Mouse (Mus musculus): ENCODE results near the gene Tmem132d. TPM values are rescaled to one million over a fixed set of nuclear protein-coding genes. Genes with fewer than 3 reads are reported as not detected.

The Tmem132d gene
- polyA plus RNA-seq, 1 experiment: 2.4 TPM

- no peak for TF ChIP-seq POLR2A (IDR thresholded peaks at IDR 0.05; ENCODE audit: borderline replicate concordance, insufficient read depth, low read length)
- Histone ChIP-seq H3K27me3 (ENCODE audit: control insufficient read depth, insufficient read depth, low read length) (no peaks in the 10 kb centered on the region), H3K4me1 (ENCODE audit: control insufficient read depth, insufficient read depth, low read length) (no peaks in the 10 kb centered on the region), H3K4me3 (replicated peaks; ENCODE audit: insufficient read depth, low read depth, low read length) (no peak overlapping the region), H3K27ac (ENCODE audit: insufficient read depth, low read length) (no peak overlapping the region)
- 16% methylated on average over 6 of the region's 6 CpGs for WGBS
- no peak for DNase-seq
Observed at GRCm38 (mm10) chr5:128273255-128273654, 159.6 kb downstream of the Tmem132d start.

GRCm38 (mm10) chr5:128267366-128267765 is 165.5 kb downstream of the Tmem132d start:
- Histone ChIP-seq H3K27me3 (ENCODE audit: control insufficient read depth, insufficient read depth, low read length) (no peaks in the 10 kb centered on the region), H3K27ac (ENCODE audit: insufficient read depth, low read length) (no peak overlapping the region), H3K4me1 (ENCODE audit: control insufficient read depth, insufficient read depth, low read length) (no peaks in the 10 kb centered on the region), H3K4me3 (replicated peaks; ENCODE audit: insufficient read depth, low read depth, low read length) (no peak overlapping the region)
- 95% methylated on average over 6 of the region's 6 CpGs for WGBS
- TF ChIP-seq POLR2A (IDR thresholded peaks at IDR 0.05; ENCODE audit: borderline replicate concordance, insufficient read depth, low read length) (no peak), CTCF (IDR thresholded peaks at IDR 0.05; ENCODE audit: borderline replicate concordance, insufficient read depth, low read depth, low read length) (no peak)
- DNase-seq: no peak

- Histone ChIP-seq H3K4me3 (replicated peaks; ENCODE audit: insufficient read depth, low read depth, low read length) (no peak overlapping the region), H3K27me3 (ENCODE audit: control insufficient read depth, insufficient read depth, low read length) (no peaks in the 10 kb centered on the region), H3K4me1 (ENCODE audit: control insufficient read depth, insufficient read depth, low read length) (no peaks in the 10 kb centered on the region), H3K27ac (ENCODE audit: insufficient read depth, low read length) (no peak overlapping the region)
- 68% methylated on average over 4 of the region's 4 CpGs for WGBS
- DNase-seq: no peak
- TF ChIP-seq POLR2A (IDR thresholded peaks at IDR 0.05; ENCODE audit: borderline replicate concordance, insufficient read depth, low read length): no peak
- TF ChIP-seq CTCF (IDR thresholded peaks at IDR 0.05; ENCODE audit: borderline replicate concordance, insufficient read depth, low read depth, low read length): no peak
Observed at GRCm38 (mm10) chr5:128244219-128244618, 188.7 kb downstream of the Tmem132d start.

- no peak for DNase-seq
- Histone ChIP-seq H3K27ac (ENCODE audit: insufficient read depth, low read length) (no peak overlapping the region), H3K4me3 (replicated peaks; ENCODE audit: insufficient read depth, low read depth, low read length) (no peak overlapping the region), H3K27me3 (ENCODE audit: control insufficient read depth, insufficient read depth, low read length) (no peaks in the 10 kb centered on the region), H3K4me1 (ENCODE audit: control insufficient read depth, insufficient read depth, low read length) (no peaks in the 10 kb centered on the region)
- TF ChIP-seq POLR2A (IDR thresholded peaks at IDR 0.05; ENCODE audit: borderline replicate concordance, insufficient read depth, low read length) (no peak), CTCF (IDR thresholded peaks at IDR 0.05; ENCODE audit: borderline replicate concordance, insufficient read depth, low read depth, low read length) (no peak)
- WGBS: 62% methylated on average over 9 of the region's 9 CpGs
Observed at GRCm38 (mm10) chr5:128236638-128237335, 196.1 kb downstream of the Tmem132d start.

GRCm38 (mm10) chr5:128235611-128236010 is 197.3 kb downstream of the Tmem132d start:
- no peaks in the 10 kb centered on the region for H3K27me3 ChIP-seq (ENCODE audit: control insufficient read depth, insufficient read depth, low read length)
- H3K4me1 ChIP-seq (ENCODE audit: control insufficient read depth, insufficient read depth, low read length): no peaks in the 10 kb centered on the region
- TF ChIP-seq CTCF (IDR thresholded peaks at IDR 0.05; ENCODE audit: borderline replicate concordance, insufficient read depth, low read depth, low read length) (no peak), POLR2A (IDR thresholded peaks at IDR 0.05; ENCODE audit: borderline replicate concordance, insufficient read depth, low read length) (no peak)
- 63% methylated on average over 1 of the region's 1 CpGs for WGBS
- DNase-seq: no peak
- no peak overlapping the region for H3K27ac ChIP-seq (ENCODE audit: insufficient read depth, low read length)
- no peak overlapping the region for H3K4me3 ChIP-seq (replicated peaks; ENCODE audit: insufficient read depth, low read depth, low read length)

- Histone ChIP-seq H3K4me1 (ENCODE audit: control insufficient read depth, insufficient read depth, low read length) (no peaks in the 10 kb centered on the region), H3K27ac (ENCODE audit: insufficient read depth, low read length) (no peak overlapping the region), H3K4me3 (replicated peaks; ENCODE audit: insufficient read depth, low read depth, low read length) (no peak overlapping the region), H3K27me3 (ENCODE audit: control insufficient read depth, insufficient read depth, low read length) (no peaks in the 10 kb centered on the region)
- DNase-seq: no peak
- TF ChIP-seq POLR2A (IDR thresholded peaks at IDR 0.05; ENCODE audit: borderline replicate concordance, insufficient read depth, low read length) (no peak), CTCF (IDR thresholded peaks at IDR 0.05; ENCODE audit: borderline replicate concordance, insufficient read depth, low read depth, low read length) (no peak)
Observed at GRCm38 (mm10) chr5:128233101-128233500, 199.8 kb downstream of the Tmem132d start.

GRCm38 (mm10) chr5:128218281-128218680 is 214.6 kb downstream of the Tmem132d start:
- Histone ChIP-seq H3K4me1 (ENCODE audit: control insufficient read depth, insufficient read depth, low read length) (no peaks in the 10 kb centered on the region), H3K27me3 (ENCODE audit: control insufficient read depth, insufficient read depth, low read length) (no peaks in the 10 kb centered on the region), H3K27ac (ENCODE audit: insufficient read depth, low read length) (no peak overlapping the region), H3K4me3 (replicated peaks; ENCODE audit: insufficient read depth, low read depth, low read length) (no peak overlapping the region)
- no peak for DNase-seq
- TF ChIP-seq CTCF (IDR thresholded peaks at IDR 0.05; ENCODE audit: borderline replicate concordance, insufficient read depth, low read depth, low read length) (no peak), POLR2A (IDR thresholded peaks at IDR 0.05; ENCODE audit: borderline replicate concordance, insufficient read depth, low read length) (no peak)

- Histone ChIP-seq H3K4me1 (ENCODE audit: control insufficient read depth, insufficient read depth, low read length) (no peaks in the 10 kb centered on the region), H3K27me3 (ENCODE audit: control insufficient read depth, insufficient read depth, low read length) (no peaks in the 10 kb centered on the region), H3K4me3 (replicated peaks; ENCODE audit: insufficient read depth, low read depth, low read length) (no peak overlapping the region), H3K27ac (ENCODE audit: insufficient read depth, low read length) (no peak overlapping the region)
- TF ChIP-seq CTCF (IDR thresholded peaks at IDR 0.05; ENCODE audit: borderline replicate concordance, insufficient read depth, low read depth, low read length) (no peak), POLR2A (IDR thresholded peaks at IDR 0.05; ENCODE audit: borderline replicate concordance, insufficient read depth, low read length) (no peak)
- WGBS: 88% methylated on average over 5 of the region's 5 CpGs
- DNase-seq: no peak
Observed at GRCm38 (mm10) chr5:128211125-128211524, 221.8 kb downstream of the Tmem132d start.
